Mouse (Mus musculus): ENCODE measurements around the gene Frem2.

The Frem2 gene

GRCm38 (mm10) chr3:53469650-53470049, 187.5 kb downstream of the Frem2 start:
- no peak for DNase-seq (ENCODE audit: low spot score in 2 of 2)

GRCm38 (mm10) chr3:53467356-53467755, 189.8 kb downstream of the Frem2 start:
- no peak for DNase-seq (ENCODE audit: low spot score in 2 of 2)

- DNase-seq (ENCODE audit: low spot score in 2 of 2) = no peak
These were observed 190.7 kb downstream of the Frem2 start for GRCm38 (mm10) chr3:53466481-53466880.

- no peak for DNase-seq (ENCODE audit: low spot score in 2 of 2)
These were observed 191.8 kb downstream of the Frem2 start for GRCm38 (mm10) chr3:53465330-53465729.

- no peak for DNase-seq (ENCODE audit: low spot score in 2 of 2)
These were observed 192.9 kb downstream of the Frem2 start for GRCm38 (mm10) chr3:53464146-53464698.

Data from spleen, postnatal 14 days (tissue).